30 mouse cellular contexts compared by ENCODE assay signal in the genomic region with DNA sequence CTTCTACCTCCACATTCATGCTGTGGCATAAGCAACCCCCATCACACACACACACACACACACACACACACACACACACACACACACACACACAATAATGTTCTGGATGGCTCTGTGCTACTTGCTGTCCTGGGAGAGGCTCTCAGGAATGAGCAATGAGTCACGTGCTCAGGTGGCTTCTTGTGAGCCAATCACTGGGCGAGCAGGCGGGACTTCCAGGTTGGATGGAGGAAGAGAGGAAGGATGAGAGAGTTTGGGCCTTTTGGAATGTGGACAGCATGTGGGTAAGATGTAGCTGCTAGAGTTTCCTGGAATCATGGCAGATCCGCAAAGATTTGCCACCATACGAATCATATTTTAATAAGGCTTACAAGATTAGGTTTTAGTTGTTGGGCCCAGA. TPM values are rescaled to one million over a fixed set of nuclear protein-coding genes. Genes with fewer than 3 reads are reported as not detected.
DNase-seq lines count a peak whose midpoint lies in the region; ATAC-seq and TF ChIP-seq lines count a peak whose summit lies in the region.
"Had no signal": no experiment of that assay in that cellular context is flagged by ENCODE, and none has a peak within 500 bp of the region (broad histone marks: within the 10 kb centered on the region; RNA-seq: fewer than 3 reads in every experiment).

No protein-coding gene starts in this region.

- H3K4me3 ChIP-seq in E14TG2a.4 (replicated peaks; ENCODE audit: low read length) (peak overlapping the region; percentile 46; the same call in 1 of the 2 replicates), ES-E14 (ENCODE audit: insufficient read depth in 1 of 2, low read depth in 1 of 2, low read length in 2 of 2, poor library complexity in 1 of 2, severe bottlenecking in 1 of 2) (peak overlapping the region; percentile 61 to 72; a peak in 3 of 4 replicates)
- H3K4me3 ChIP-seq in left cerebral cortex, adult 2 months, result no peak overlapping the region
- H3K4me3 ChIP-seq: embryonic facial prominence, embryonic 10.5 days; embryonic facial prominence, embryonic 13.5 days; erythroblast, embryonic 14.5 days; forebrain, embryonic 12.5 days; forebrain, embryonic 15.5 days; heart, embryonic 12.5 days; heart, embryonic 15.5 days; hindbrain, embryonic 10.5 days; hindbrain, embryonic 13.5 days; intestine, embryonic 15.5 days had no signal

- in situ Hi-C loops in ES-E14 (cut with MboI; ENCODE audit: low sequenced_read_pairs in 2 of 2, unreplicated experiment in 2 of 2), result no loop called here

- no peaks in the 10 kb centered on the region for H3K27me3 ChIP-seq in E14TG2a.4 (ENCODE audit: insufficient read depth, low read length)
- H3K27me3 ChIP-seq: embryonic facial prominence, embryonic 13.5 days; forebrain, embryonic 12.5 days; forebrain, embryonic 15.5 days; heart, embryonic 12.5 days; heart, embryonic 15.5 days; hindbrain, embryonic 13.5 days; intestine, embryonic 15.5 days; Patski had no signal

- peaks cover 19% of the 10 kb centered on the region for H3K4me1 ChIP-seq in E14TG2a.4 (replicated peaks; ENCODE audit: low read depth, low read length)
- peaks cover 3% of the 10 kb centered on the region in 2 experiments; a peak in 2 of 4 replicates for H3K4me1 ChIP-seq in ES-E14 (ENCODE audit: control insufficient read depth in 2 of 2, insufficient read depth in 2 of 2, low read length in 2 of 2, poor library complexity in 1 of 2)
- H3K4me1 ChIP-seq: forebrain, embryonic 12.5 days; forebrain, embryonic 15.5 days; hindbrain, embryonic 13.5 days; intestine, embryonic 15.5 days had no signal

- H3K9ac ChIP-seq in ES-E14 (ENCODE audit: insufficient read depth, low read depth, low read length, poor library complexity, severe bottlenecking), result peak overlapping the region; percentile 77; the same call in 1 of the 2 replicates
- H3K9ac ChIP-seq: embryonic facial prominence, embryonic 13.5 days; forebrain, embryonic 12.5 days; forebrain, embryonic 15.5 days; heart, embryonic 12.5 days; heart, embryonic 15.5 days; hindbrain, embryonic 13.5 days; intestine, embryonic 15.5 days had no signal

- peak overlapping the region; percentile 57; the same call in 1 of the 2 replicates for H3K27ac ChIP-seq in ES-E14 (ENCODE audit: insufficient read depth, low read depth, low read length, poor library complexity, severe bottlenecking)
- H3K27ac ChIP-seq in left cerebral cortex, adult 2 months, result no peak overlapping the region
- H3K27ac ChIP-seq: embryonic facial prominence, embryonic 10.5 days; embryonic facial prominence, embryonic 13.5 days; forebrain, embryonic 12.5 days; forebrain, embryonic 15.5 days; heart, embryonic 15.5 days; hindbrain, embryonic 10.5 days; hindbrain, embryonic 13.5 days; intestine, embryonic 15.5 days had no signal

- H3K36me3 ChIP-seq in E14TG2a.4 (ENCODE audit: insufficient read depth, low read length) (peaks cover 15% of the 10 kb centered on the region; the same call in 1 of the 2 replicates), ES-E14 (ENCODE audit: control insufficient read depth, insufficient read depth, low read length, poor library complexity, severe bottlenecking) (no peaks in the 10 kb centered on the region)
- H3K36me3 ChIP-seq: embryonic facial prominence, embryonic 10.5 days; embryonic facial prominence, embryonic 13.5 days; forebrain, embryonic 12.5 days; forebrain, embryonic 15.5 days; heart, embryonic 12.5 days; heart, embryonic 15.5 days; hindbrain, embryonic 10.5 days; hindbrain, embryonic 13.5 days; intestine, embryonic 15.5 days had no signal

- intact Hi-C loops in left cerebral cortex, adult 2 months (cut with DNase I), result no loop called here

- no peak for TF ChIP-seq CTCF in E14TG2a.4 (conservative IDR thresholded peaks at IDR 0.05; ENCODE audit: low read length)
- no peak for TF ChIP-seq CTCF in left cerebral cortex, adult 2 months (IDR thresholded peaks at IDR 0.05)

- ATAC-seq in CD4-positive, CD25-positive, alpha-beta regulatory T cell, adult 4 months, result no peak
- no peak for ATAC-seq in megakaryocyte progenitor cell, adult 5-6 weeks (replicated peaks; ENCODE audit: poor library complexity)
- ATAC-seq: activated CD4-positive, CD25-positive, alpha-beta regulatory T cell, adult 4 months; forebrain, embryonic 15.5 days; hindbrain, embryonic 16.5 days; intestine, embryonic 15.5 days; Patski had no signal

- H3K9me3 ChIP-seq in E14TG2a.4 (ENCODE audit: low read length), result no peaks in the 10 kb centered on the region
- no peaks in the 10 kb centered on the region for H3K9me3 ChIP-seq in ES-E14 (ENCODE audit: control insufficient read depth, insufficient read depth, low read depth, low read length)
- H3K9me3 ChIP-seq: embryonic facial prominence, embryonic 10.5 days; embryonic facial prominence, embryonic 13.5 days; forebrain, embryonic 12.5 days; forebrain, embryonic 15.5 days; heart, embryonic 12.5 days; heart, embryonic 15.5 days; hindbrain, embryonic 10.5 days; hindbrain, embryonic 13.5 days; intestine, embryonic 15.5 days had no signal

- DNase-seq in ES-E14 (ENCODE audit: low read depth, low spot score) (no peak), ZHBTc4 (ENCODE audit: low read depth, low spot score) (peak; percentile 64)
- DNase-seq in left cerebral cortex, adult 2 months (ENCODE audit: extremely low spot score in 1 of 2, low spot score in 2 of 2), result no peak
- DNase-seq: adrenal gland, postnatal 10 days; cerebellum, adult 11 months; cerebellum, adult 2 months; cerebellum, adult 9-11 months; cerebellum, postnatal 25 days; gastrocnemius, postnatal 25 days; heart, adult 18-20 months; heart, postnatal 10 days; heart, postnatal 36 days; kidney, adult 11 months had no signal

TF ChIP-seq in ES-E14, 5 proteins besides CTCF, POLR2A, EP300 and RAD21:
- TF ChIP-seq ZC3H11A (IDR thresholded peaks at IDR 0.05; ENCODE audit: borderline replicate concordance, low read depth, low read length) (no peak), ZNF384 (IDR thresholded peaks at IDR 0.05; ENCODE audit: low read depth, low read length) (no peak), MAFK (IDR thresholded peaks at IDR 0.05; ENCODE audit: insufficient read depth, low read depth, low read length) (no peak), CHD2 (IDR thresholded peaks at IDR 0.05; ENCODE audit: low read depth, low read length) (no peak), HCFC1 (IDR thresholded peaks at IDR 0.05; ENCODE audit: borderline replicate concordance, insufficient read depth, low read length) (no peak)

RNA-seq across cellular contexts. Expression of a gene that starts 40.8 kb away (rescaled TPM):
- total RNA-seq in ES-E14 (2012; rRNA removed), result 0.40 and 1.2 TPM in 2 replicates
- polyA plus RNA-seq in CD4-positive, CD25-positive, alpha-beta regulatory T cell, adult 4 months (2017; shearing (Covaris generic)), result 1 to 10 TPM; 1.5 to 1.6 TPM
- total RNA-seq in megakaryocyte progenitor cell, adult 5-6 weeks (2015), result 0.47 and 0.56 TPM in 2 replicates
- 1.2 and 2.1 TPM in 2 replicates for total RNA-seq in megakaryocyte progenitor cell, adult 5-6 weeks (2017)
- 1 to 10 TPM; 1.8 to 2.0 TPM for total RNA-seq in left cerebral cortex, adult 2 months (2021)
- total RNA-seq: common myeloid progenitor, adult 5-6 weeks had no signal
- polyA plus RNA-seq: erythroblast, embryonic 14.5 days had no signal

RNA-seq across cellular contexts. Expression of a gene that starts 52.4 kb away (rescaled TPM):
- total RNA-seq in ES-E14 (2012; rRNA removed), result 29.3 and 32.0 TPM in 2 replicates
- 10 to 100 TPM; 22.2 to 27.1 TPM for polyA plus RNA-seq in CD4-positive, CD25-positive, alpha-beta regulatory T cell, adult 4 months (2017; shearing (Covaris generic))
- total RNA-seq in megakaryocyte progenitor cell, adult 5-6 weeks (2015), result 40.3 and 53.4 TPM in 2 replicates
- 44.4 and 57.8 TPM in 2 replicates for total RNA-seq in megakaryocyte progenitor cell, adult 5-6 weeks (2017)
- total RNA-seq in left cerebral cortex, adult 2 months (2021), result 1 to 10 TPM; 5.3 to 7.5 TPM

RNA-seq across cellular contexts. Expression of a gene that starts 52.5 kb away (rescaled TPM):
- 6.8 and 10.0 TPM in 2 replicates for total RNA-seq in ES-E14 (2012; rRNA removed)
- 100 to 1,000 TPM; 117 to 130 TPM for polyA plus RNA-seq in CD4-positive, CD25-positive, alpha-beta regulatory T cell, adult 4 months (2017; shearing (Covaris generic))
- 27.1 and 36.3 TPM in 2 replicates for total RNA-seq in megakaryocyte progenitor cell, adult 5-6 weeks (2015)
- 21.9 and 22.3 TPM in 2 replicates for total RNA-seq in megakaryocyte progenitor cell, adult 5-6 weeks (2017)
- 10 to 100 TPM; 50.7 to 51.4 TPM for total RNA-seq in left cerebral cortex, adult 2 months (2021)
